Mouse (Mus musculus) stomach, embryonic 16.5 days (tissue): Measurements from ENCODE around the gene Zfp580. TPM values are rescaled to one million over a fixed set of nuclear protein-coding genes. Genes with fewer than 3 reads are reported as not detected.
"Not testable (repeated sequence)": the region's sequence is repeated elsewhere in the genome, so short reads cannot be mapped to it uniquely, and the experiment has no call there.

Source experiments
- ATAC-seq: fragments of 200-750 bp; cut with Nextera tagmentation; 2 replicates; pipeline ENCODE4 v1.8.0; 2017; ENCODE audit warnings: moderate number of reproducible peaks, moderate TSS enrichment; ENCODE audit not compliant: insufficient read depth, low FRiP score
- H3K27ac ChIP-seq: fragments of 300-500 bp; sonication (generic); 2 replicates; pipeline ENCODE4 v1.5.1; 2014; ENCODE audit warnings: low read length
- H3K27me3 ChIP-seq: fragments of 300-500 bp; sonication (generic); 2 replicates; pipeline ENCODE4 v1.6.1; 2014; ENCODE audit warnings: low read length, control low read depth, mixed read lengths; ENCODE audit not compliant: control insufficient read depth, insufficient read depth
- H3K36me3 ChIP-seq: fragments of 300-500 bp; sonication (generic); 2 replicates; pipeline ENCODE4 v1.6.1; 2014; ENCODE audit warnings: low read length; ENCODE audit not compliant: control insufficient read depth, insufficient read depth
- H3K4me1 ChIP-seq: fragments of 300-500 bp; sonication (generic); 2 replicates; pipeline ENCODE4 v1.6.1; 2014; ENCODE audit warnings: low read length, control low read depth, mixed read lengths; ENCODE audit not compliant: control insufficient read depth, insufficient read depth
- H3K4me2 ChIP-seq: fragments of 300-500 bp; sonication (generic); 2 replicates; pipeline ENCODE4 v1.6.1; 2014; ENCODE audit warnings: low read depth, low read length, mixed read lengths
- H3K4me3 ChIP-seq: fragments of 300-500 bp; sonication (generic); replicated peaks from 2 replicates; pipeline ENCODE4 v1.5.1; 2014; ENCODE audit warnings: mild to moderate bottlenecking, low read length
- H3K9ac ChIP-seq: fragments of 300-500 bp; sonication (generic); 2 replicates; pipeline ENCODE4 v1.6.1; 2014; ENCODE audit warnings: low read length
- H3K9me3 ChIP-seq: fragments of 300-500 bp; sonication (generic); replicated peaks from 2 replicates; pipeline ENCODE4 v1.6.1; 2016; ENCODE audit warnings: low read length, control low read depth; ENCODE audit not compliant: control insufficient read depth
- WGBS: fragments of 180-500 bp; shearing (Covaris S2); extraction: QIAGEN DNeasy Blood & Tissue Kit; methylation state at CpG from one replicate; pipeline ENCODE4 v1.1.7; 2014; 5-methylcytosine and 5-hydroxymethylcytosine counted together
- polyA plus RNA-seq: library from polyadenylated mRNA; unstranded; fragments of >200 nt; fragmentation: Nextera tagmentation; extraction: Ambion mirVana; gene quantifications from 2 replicates; pipeline ENCODE4 v1.2.1, GENCODE M21; 2015

Zfp580 gene
- polyA plus RNA-seq, 1 experiment from 2014 or later: 19.2 TPM

DNA sequence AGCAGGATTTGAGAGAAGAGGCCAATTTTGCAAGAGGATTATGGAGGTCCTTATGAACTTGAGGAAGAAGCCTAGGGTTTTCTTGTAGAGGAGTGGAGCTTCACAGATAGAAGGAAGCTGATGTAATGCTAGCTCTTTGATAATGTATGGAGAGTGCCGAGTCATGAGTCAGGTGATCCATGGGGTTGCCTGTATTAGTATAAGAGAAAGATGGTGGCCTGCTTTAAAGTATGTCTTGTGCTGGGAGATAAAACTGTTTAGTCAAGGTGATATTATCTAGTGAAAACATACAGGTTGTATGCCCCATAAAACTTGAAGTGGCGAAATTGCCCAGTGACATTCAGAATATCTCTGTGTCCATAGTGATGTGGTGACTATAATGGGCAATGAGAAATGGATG, 25.6 kb downstream of the Zfp580 start:
- no peak overlapping the region for H3K27ac ChIP-seq
- H3K4me1 ChIP-seq: peaks cover 8% of the 10 kb centered on the region; the same call in 1 of the 2 replicates
- no peaks in the 10 kb centered on the region for H3K27me3 ChIP-seq
- peaks cover 27% of the 10 kb centered on the region for H3K36me3 ChIP-seq
- 67% methylated on average over 2 of the region's 2 CpGs for WGBS
- no peak overlapping the region for H3K9ac ChIP-seq
- no peak overlapping the region for H3K4me3 ChIP-seq
- H3K9me3 ChIP-seq: no peaks in the 10 kb centered on the region
- H3K4me2 ChIP-seq: no peak overlapping the region
- no peak for ATAC-seq

DNA sequence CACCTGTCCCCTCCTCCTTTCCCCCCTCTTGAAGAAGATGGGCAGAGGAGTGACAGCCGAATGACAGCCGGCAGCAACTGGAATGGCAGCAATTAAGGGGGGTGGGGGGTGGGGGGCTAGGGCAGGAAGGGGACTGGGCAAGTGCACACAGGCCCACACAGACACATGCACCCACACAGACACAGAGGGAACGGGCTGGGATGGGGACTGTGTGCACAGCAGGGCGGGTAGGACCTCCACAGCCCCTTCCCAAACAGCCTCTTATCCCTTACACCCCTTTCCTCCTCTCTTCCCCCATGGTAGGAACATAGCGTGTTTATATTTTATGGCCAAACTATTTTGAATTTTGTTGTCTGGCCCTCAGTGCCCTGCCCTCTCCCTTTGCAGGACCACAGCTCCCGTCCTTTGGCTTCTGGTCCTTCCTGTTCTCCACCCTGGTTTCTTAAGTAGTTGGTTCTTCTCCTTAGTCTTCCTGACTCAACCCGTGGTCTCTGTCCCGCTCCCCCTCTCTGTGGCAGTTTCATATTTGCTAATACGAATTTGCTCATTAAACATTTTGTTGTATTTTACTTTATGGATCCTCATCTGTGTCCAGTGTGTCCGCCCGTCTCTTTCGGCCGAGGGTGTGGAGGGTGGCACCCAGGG, 28.1 kb downstream of the Zfp580 start:
- not testable (repeated sequence) for H3K27me3 ChIP-seq, H3K9me3 ChIP-seq, ATAC-seq
- Histone ChIP-seq H3K4me2 (peak overlapping the region; percentile 87), H3K4me1 (peaks cover 21% of the 10 kb centered on the region; the same call in 1 of the 2 replicates), H3K9ac (peak overlapping the region; percentile 98), H3K36me3 (peaks cover 26% of the 10 kb centered on the region), H3K27ac (peak overlapping the region; percentile 95), H3K4me3 (peak overlapping the region; percentile 100)
- 41% methylated on average over 10 of the region's 13 CpGs for WGBS

DNA sequence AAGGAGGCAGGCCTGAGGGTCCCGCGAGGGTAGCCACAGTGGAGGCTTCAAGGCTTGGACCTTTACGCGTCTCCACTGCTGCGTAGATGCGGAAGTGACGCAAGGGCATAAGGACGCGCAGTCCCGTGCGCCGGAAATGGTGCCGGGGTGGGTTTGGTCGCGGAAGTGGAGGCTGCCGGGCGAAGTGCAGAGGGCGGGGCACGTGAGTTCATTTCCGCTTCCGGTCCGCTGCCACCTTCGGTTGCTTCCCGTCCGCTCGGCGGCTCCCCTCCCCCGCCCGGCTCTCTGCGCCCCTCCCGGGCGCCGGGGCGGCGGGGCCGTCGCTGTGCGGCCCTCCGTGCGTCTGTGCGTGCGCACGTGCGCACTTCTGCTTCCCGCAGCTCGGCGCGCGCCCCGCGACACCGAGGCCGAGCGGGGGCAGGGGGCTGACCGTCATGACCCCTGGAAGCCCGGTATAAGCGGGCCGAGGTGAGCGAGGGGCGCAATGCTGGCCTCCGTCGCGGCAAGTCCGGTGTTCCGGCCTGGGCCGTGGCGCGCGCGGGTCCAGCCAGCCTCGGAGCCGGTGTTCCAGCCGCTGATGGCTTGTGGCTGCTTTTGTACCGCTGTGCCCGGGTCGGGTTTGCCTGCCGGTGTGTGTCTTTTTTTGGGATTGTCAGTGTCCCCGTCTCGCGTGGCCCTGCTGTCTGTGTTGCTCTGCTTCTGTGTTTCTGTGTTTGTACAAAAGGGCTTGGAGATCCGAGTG, 28.8 kb downstream of the Zfp580 start, which contains the start of gene Epn1:
Epn1 (plus strand) TSS at position 226 of the 742 bp plus-strand sequence.
- Histone ChIP-seq H3K36me3 (peaks cover 23% of the 10 kb centered on the region), H3K4me1 (peaks cover 21% of the 10 kb centered on the region; the same call in 1 of the 2 replicates), H3K4me3 (peak within 1 kb of the TSS; percentile 100), H3K9me3 (no peaks in the 10 kb centered on the region), H3K27me3 (no peaks in the 10 kb centered on the region), H3K4me2 (peak within 1 kb of the TSS; percentile 87), H3K27ac (peak within 1 kb of the TSS; percentile 95), H3K9ac (peak within 1 kb of the TSS; percentile 98)
- WGBS: under 1% methylated on average over 80 of the region's 81 CpGs
- peak; percentile 97 for ATAC-seq

DNA sequence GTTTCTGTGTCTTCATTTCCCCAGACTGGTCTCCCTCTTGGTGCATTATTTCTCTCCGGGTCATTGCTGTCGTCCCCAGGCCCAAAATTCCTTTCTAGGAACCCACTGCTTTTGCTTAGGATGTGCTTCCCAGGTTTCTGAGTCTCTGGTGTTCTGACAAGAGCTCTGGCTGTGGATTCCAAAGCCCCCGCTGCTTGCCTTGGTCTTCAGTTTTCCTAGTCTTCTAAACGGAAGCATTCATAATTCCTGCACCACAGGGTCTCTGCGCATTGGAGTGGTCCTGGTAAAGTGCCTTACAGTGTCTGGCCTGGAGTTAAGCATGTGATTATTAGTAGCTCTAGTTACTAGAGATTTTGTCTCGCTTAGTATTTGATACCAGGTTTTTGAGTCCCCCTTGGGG, 29.5 kb downstream of the Zfp580 start:
- Histone ChIP-seq H3K9me3 (no peaks in the 10 kb centered on the region), H3K27ac (peak overlapping the region; percentile 95), H3K27me3 (no peaks in the 10 kb centered on the region), H3K4me2 (peak overlapping the region; percentile 87), H3K4me1 (peaks cover 21% of the 10 kb centered on the region; the same call in 1 of the 2 replicates), H3K9ac (peak overlapping the region; percentile 98), H3K4me3 (peak overlapping the region; percentile 100), H3K36me3 (peaks cover 23% of the 10 kb centered on the region)
- WGBS: 9% methylated on average over 6 of the region's 6 CpGs
- ATAC-seq: no peak

DNA sequence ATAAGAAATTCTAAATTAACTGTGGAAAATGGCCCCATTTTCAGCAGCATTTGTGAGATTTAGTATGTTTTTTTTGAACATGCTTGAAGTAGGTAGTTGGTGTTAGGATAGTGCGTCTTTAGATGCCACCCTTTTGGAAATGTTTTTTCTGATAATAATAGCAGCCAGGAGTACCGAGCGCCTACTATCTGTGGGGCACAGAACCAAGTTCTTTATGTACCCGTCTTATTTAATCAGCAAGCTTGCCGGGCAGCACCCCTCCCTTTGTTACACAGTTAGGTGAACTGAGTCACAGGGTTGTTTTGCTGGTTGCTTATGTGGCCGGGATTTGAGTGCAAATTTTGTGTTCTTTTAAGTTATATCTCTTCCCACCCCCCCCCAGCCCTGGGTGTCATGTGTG, 29.9 kb downstream of the Zfp580 start:
- peak overlapping the region; percentile 98 for H3K9ac ChIP-seq
- H3K4me1 ChIP-seq: peaks cover 21% of the 10 kb centered on the region; the same call in 1 of the 2 replicates
- H3K4me2 ChIP-seq: peak overlapping the region; percentile 87
- no peaks in the 10 kb centered on the region for H3K9me3 ChIP-seq
- H3K27ac ChIP-seq: peak overlapping the region; percentile 95; the same call in 1 of the 2 replicates
- WGBS: 55% methylated on average over 6 of the region's 6 CpGs
- H3K36me3 ChIP-seq: peaks cover 19% of the 10 kb centered on the region
- H3K4me3 ChIP-seq: peak overlapping the region; percentile 100
- no peaks in the 10 kb centered on the region for H3K27me3 ChIP-seq
- ATAC-seq: no peak

DNA sequence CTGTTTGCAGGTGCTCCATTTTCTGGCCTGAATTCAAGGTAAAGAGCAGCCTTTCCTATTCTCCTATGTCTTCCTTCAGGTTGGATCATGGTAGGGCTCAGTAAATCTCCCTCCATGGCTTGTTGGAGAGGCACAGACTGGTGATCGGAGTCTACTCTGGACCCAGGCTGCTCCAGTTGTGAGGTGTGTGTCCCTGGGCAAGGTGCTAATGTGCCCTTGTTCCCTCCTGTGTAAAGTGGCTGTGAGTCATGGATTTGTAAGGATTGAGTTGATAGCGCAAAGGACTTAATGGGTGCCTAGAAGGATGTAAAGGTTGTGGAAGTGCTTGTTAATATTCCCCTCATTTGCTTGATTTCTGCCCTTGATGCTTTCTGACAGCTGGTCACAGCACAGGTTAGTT, 30.6 kb downstream of the Zfp580 start:
- no peak for ATAC-seq
- Histone ChIP-seq H3K9me3 (no peaks in the 10 kb centered on the region), H3K27me3 (no peaks in the 10 kb centered on the region), H3K4me3 (peak overlapping the region; percentile 100), H3K27ac (no peak overlapping the region), H3K4me1 (peaks cover 21% of the 10 kb centered on the region; the same call in 1 of the 2 replicates), H3K9ac (no peak overlapping the region), H3K4me2 (peak overlapping the region; percentile 87), H3K36me3 (peaks cover 13% of the 10 kb centered on the region; the same call in 1 of the 2 replicates)
- 90% methylated on average over 2 of the region's 2 CpGs for WGBS

DNA sequence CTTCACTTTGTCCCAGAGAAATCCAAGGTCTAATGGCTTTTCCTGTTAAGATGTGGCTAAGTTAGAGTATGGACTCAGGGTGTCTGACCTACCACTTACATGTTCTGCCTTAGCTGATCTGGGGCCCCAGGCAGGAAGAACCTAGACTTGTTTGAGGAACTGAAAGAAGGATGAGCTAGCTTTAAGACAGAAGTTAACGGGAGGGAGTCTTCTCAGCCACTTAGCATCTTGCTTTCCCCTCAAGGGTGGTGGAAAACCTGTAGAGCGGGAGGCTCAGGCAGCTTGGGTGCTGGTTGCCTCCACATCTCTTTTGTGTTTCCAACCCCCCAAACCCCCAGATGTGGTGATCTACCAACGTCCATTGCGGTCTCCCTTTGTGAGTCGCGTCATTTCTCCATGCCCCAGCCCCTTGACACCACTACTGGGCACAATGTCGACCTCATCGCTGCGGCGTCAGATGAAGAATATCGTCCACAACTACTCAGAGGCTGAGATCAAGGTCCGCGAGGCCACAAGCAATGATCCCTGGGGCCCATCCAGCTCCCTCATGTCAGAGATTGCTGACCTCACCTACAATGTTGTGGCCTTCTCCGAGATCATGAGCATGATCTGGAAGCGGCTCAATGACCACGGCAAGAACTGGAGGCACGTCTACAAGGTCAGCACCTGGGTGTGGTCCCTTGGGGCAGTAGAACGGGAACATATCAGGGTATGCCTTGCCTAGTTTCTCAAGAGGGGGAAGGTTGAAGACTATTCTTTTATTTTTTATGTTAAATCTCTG, 32.2 kb downstream of the Zfp580 start:
- no peak overlapping the region for H3K4me2 ChIP-seq
- peaks cover 21% of the 10 kb centered on the region; the same call in 1 of the 2 replicates for H3K4me1 ChIP-seq
- no peak overlapping the region for H3K4me3 ChIP-seq
- peak overlapping the region; percentile 33; the same call in 1 of the 2 replicates for H3K27ac ChIP-seq
- peaks cover 7% of the 10 kb centered on the region; the same call in 1 of the 2 replicates for H3K36me3 ChIP-seq
- ATAC-seq: no peak
- 84% methylated on average over 18 of the region's 18 CpGs for WGBS
- H3K27me3 ChIP-seq: no peaks in the 10 kb centered on the region
- H3K9ac ChIP-seq: no peak overlapping the region
- no peaks in the 10 kb centered on the region for H3K9me3 ChIP-seq

DNA sequence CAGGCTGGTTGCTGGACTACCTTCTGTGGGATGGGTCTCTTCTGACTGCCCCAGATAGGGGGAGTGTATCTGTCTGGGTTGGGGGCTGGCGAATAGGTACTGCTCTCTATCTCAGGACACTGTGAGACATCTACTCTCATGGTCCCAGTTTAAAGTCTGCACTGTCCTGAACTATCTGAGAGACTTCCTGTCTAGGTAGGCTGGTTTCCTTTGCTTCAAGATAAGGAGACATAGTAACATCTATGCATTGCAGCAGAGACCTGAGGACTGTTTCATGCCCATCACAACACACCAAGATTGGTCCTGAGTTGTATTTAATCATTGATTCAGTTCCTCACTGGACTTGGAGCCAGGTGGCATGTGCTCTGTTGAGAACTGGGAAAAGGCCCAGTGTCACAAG, 34.2 kb downstream of the Zfp580 start:
- Histone ChIP-seq H3K27me3 (no peaks in the 10 kb centered on the region), H3K4me1 (peaks cover 21% of the 10 kb centered on the region; the same call in 1 of the 2 replicates), H3K36me3 (peaks cover 7% of the 10 kb centered on the region; the same call in 1 of the 2 replicates), H3K4me3 (no peak overlapping the region), H3K9ac (no peak overlapping the region), H3K4me2 (no peak overlapping the region), H3K9me3 (no peaks in the 10 kb centered on the region), H3K27ac (no peak overlapping the region)
- 93% methylated on average over 1 of the region's 1 CpGs for WGBS
- no peak for ATAC-seq
